Mouse (Mus musculus) bone marrow macrophage, adult 2 months (primary cell): ENCODE data around the gene Ankrd7.

Experiments
- CTCF ChIP-seq: IDR thresholded peaks from 2 replicates; pipeline ENCODE4 v1.5.1; 2012; ENCODE audit warnings: low read depth, mild to moderate bottlenecking, low read length, moderate library complexity
- POLR2A ChIP-seq: IDR thresholded peaks from 2 replicates; pipeline ENCODE4 v1.6.1; 2012; ENCODE audit warnings: mild to moderate bottlenecking, low read depth, low read length, borderline replicate concordance

- TF ChIP-seq CTCF: no peak
- TF ChIP-seq POLR2A: no peak
Measured at GRCm38 (mm10) chr6:18916021-18916420, 49.9 kb downstream of the Ankrd7 start.
